Mouse (Mus musculus): Measurements from ENCODE around the gene Isg20.

Gene Isg20

DNA sequence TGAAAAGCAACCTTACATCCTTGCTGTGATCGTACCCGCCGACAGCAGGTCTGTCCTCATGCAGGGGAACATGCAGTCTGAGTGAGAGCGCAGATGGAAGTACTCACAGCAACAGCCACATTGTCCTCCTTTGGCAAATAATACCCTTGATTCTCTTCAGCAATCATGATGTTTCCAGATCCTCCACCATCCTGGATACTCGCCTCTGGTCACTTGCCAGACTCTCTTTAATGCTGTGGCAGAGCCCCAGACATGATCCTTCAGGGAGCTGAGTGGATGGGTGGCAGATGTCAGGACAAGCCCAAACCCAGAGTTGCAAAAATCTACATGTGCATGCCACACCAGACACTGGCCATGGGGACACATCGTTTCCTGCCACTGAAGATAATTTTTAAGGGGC lies 41.9 kb downstream of the Isg20 start:
- DNase-seq (ENCODE audit: low spot score in 2 of 2), result peak in 1 of 2 experiments; percentile 34

DNA sequence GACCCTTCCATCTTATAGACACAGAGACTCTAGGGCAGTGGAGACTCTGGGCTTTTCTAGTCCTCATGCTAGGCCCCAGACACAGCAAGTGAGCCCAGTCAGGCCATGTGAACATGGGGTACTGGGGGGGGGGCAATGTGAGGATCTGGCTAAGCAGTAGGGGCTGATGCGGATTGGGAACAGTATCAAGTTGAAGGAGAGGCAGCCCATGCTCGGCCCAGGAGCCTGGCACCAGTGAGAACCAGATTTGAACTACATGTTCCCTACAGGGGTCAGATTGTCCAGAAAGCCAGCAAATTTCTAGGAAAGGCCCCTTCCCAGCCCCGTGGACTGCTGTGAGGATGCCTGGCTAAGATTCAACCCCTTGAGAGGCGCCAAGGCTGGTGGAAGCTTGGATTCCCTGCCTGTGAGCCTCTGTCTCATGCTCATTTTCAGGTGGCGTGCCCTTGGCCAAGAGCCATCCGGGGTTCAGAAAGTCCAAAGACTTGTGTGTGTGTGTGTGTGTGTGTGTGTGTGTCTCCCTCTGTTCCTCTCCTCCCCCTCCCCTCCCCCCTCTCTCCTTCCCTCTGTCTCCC lies 45.4 kb downstream of the Isg20 start:
- no peak for DNase-seq (ENCODE audit: low spot score in 2 of 2)

DNA sequence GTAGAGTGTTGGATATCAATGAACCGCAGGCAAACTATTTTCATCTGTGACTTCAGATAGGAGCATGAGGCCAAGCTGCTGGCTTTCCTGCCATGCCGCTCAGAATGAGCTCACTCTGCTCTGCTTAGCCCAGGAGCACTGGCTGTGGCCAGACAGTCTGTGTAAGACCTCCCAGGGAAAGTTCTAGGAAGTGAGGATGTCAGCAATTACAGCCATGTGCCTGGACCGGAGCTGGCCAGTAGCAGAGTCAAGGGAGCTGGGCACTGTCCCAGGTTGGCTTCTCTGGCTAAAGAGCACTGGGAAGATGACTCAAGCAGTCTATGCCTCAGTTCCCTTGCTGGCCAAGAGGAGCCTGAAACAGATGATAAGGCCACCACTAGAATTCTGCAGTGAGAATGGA lies 50.7 kb downstream of the Isg20 start:
- no peak for DNase-seq (ENCODE audit: low spot score in 2 of 2)

All from right cerebral cortex, postnatal 10 days (tissue).